Mouse (Mus musculus) cerebellum, adult 11-12 months (tissue): Measurements from ENCODE around the gene Ehd4.

Experiments
- DNase-seq: peaks from one replicate; pipeline ENCODE4 v3.0.0; 2022

Ehd4 gene

DNA sequence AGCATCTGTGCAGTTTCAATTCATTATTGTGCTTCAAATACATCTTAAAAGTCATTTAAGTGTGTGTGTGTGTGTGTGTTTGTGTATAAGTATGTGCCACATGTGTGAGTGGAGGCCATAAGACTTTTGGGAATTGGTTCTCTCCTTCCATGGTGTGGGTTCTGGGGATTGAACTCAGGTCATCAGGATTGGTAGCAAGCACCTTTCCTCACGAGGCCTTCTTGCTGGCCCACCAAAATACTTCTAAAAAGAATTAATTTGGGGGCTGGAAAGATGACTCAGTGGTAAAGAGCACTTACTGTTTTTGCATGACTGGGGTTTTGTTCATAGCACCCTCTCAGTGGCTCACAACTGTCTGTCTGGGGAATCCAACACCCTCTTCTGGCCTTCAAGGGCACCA is 12.7 kb downstream of the Ehd4 start:
- no peak for DNase-seq

- DNase-seq: no peak
Measured at GRCm38 (mm10) chr2:120140326-120140725, 14.1 kb downstream of the Ehd4 start.

- DNase-seq: no peak
Measured at GRCm38 (mm10) chr2:120139091-120139490, 15.3 kb downstream of the Ehd4 start.

DNA sequence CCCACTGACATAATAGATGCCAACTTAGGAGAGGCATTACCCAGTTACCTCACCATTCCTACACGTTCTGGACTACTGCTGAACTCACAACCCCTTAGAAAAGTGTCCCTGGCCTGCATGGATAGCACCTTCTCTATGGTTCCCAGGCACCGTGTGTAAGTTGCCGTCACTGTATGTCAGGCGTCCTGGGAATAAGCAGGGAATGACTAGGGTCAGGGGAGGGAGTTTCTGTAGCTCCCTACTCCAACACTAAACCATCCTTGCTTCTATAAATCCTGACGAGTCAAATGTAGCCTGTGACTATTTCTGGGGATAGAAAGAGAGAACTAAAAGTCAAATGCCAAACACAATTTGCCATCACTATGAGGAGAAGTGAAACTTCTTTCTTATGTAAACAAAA is 17.1 kb downstream of the Ehd4 start:
- no peak for DNase-seq

- DNase-seq: no peak
Measured at GRCm38 (mm10) chr2:120134453-120135075, 19.8 kb downstream of the Ehd4 start.

DNA sequence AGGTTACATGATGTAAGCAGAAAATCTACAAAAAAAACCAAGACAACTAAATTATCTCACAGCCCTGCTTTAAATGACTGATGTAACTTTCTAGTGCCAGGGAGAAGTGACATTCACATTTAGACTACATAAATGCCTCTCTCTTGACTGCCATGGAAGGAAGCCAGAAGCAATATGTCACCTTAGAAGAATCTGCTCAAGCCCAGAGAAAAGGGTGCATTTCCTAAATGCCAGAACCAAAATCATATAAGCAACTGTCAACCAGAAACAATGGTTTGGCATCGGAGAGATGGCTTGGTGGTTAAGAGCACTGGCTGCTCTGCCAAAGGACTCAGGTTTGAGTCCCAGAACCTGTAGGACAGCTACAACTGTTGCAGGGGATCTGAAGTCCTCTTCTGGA is 22.5 kb downstream of the Ehd4 start:
- no peak for DNase-seq

- DNase-seq: no peak
Measured at GRCm38 (mm10) chr2:120129252-120129908, 25.0 kb downstream of the Ehd4 start.

- DNase-seq: no peak
Measured at GRCm38 (mm10) chr2:120128611-120129051, 25.8 kb downstream of the Ehd4 start.

DNA sequence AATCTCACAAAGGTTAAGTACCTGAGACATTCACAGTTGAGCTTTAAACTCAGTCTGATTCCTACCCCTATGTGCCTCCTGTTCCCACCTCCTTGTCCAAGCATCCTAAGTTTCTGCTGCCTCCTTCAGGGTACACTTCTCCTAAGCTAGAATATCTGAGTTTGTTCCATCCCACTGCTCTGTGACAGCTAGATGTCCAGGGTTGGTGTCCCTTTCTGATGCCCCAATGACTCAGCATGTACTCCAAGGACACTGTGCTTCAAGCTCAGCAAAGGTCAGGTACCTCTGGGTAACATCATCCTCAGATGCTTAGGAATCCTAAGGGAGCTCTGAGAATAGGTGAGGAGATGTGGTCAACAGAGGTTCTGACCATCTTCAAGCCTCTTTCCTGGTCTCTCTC is 26.4 kb downstream of the Ehd4 start:
- no peak for DNase-seq

DNA sequence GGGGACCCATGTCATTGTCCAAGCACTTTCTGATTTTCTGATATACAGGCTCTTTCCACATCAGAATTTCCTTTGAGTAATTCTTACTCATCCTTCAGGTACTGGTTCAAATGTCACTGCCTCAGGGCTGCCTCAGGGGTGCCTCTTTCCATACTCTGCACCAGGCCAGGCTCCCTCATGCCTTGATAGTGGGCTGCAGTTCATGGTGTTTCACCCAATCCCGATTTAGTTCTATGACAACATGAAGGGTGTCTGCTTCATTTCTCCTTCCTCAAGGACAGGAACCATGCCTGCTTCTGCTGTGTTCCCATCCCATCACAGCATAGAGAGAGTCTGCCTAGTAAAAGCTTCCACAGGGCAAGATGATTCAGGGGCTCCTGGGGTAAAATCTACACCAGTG is 27.5 kb downstream of the Ehd4 start:
- DNase-seq: no peak

- no peak for DNase-seq
Measured at GRCm38 (mm10) chr2:120126408-120126807, 28.0 kb downstream of the Ehd4 start.

GRCm38 (mm10) chr2:120125461-120125860 is 28.9 kb downstream of the Ehd4 start:
- DNase-seq: no peak

DNA sequence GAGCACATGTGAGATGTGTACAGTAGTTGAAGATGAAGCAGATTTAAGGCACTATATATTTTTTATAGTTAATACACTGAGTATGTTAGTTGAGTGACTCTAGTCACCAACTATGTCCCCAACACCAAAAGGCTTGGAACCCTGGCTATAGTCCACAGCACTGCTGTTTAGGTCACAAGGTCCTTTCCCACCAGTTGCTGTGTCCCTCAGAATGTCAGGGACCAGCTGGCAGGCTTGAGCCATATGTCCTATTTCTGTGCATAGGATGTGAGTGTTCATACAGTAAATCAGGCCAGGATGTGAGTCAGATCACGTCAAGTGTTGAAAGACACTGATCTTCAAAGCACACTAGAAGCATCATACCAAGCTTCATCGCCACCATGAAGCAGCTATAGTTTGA is 29.5 kb downstream of the Ehd4 start:
- DNase-seq: no peak

DNA sequence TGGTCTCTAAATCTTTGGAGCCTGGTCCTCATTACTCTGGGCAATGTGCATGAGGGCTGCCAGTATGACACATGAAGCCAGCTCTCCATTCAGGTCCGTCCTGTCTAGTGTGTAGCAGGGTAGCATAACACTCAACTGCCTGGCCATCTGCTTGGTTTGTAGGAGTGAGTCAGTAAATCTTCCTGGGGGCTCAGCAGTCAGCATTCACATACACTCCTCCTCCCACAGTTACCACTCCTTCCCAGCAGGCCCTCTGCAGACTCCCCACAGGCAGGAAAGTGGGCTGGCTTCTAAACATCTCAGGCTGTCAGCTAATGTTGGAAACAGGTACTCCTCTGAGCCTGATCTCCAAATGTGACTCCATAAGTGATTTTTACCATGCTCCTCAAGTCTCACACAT is 30.3 kb downstream of the Ehd4 start:
- peak; percentile 10 for DNase-seq

- DNase-seq: no peak
Measured at GRCm38 (mm10) chr2:120122983-120123382, 31.4 kb downstream of the Ehd4 start.

- no peak for DNase-seq
Measured at GRCm38 (mm10) chr2:120117346-120117745, 37.1 kb downstream of the Ehd4 start.

DNA sequence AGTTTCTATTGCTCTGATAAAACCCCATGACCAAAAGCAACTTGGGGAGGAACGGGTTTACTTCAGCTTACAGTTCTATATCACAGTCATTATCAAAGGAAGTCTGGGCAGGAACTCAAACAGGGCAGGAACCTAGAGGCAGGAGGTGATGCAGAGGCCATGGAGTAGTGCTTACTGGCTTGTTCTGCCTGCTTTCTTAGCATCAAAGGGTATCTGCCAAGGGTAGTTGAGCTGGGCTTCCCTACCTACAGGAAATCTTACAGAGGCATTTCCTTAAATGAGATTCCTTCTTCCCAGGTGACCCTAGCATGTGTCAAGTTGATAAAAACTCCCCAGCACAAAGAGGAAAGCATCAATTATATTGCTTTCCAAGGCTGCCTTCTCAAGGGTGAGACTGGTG is 38.0 kb downstream of the Ehd4 start:
- DNase-seq: no peak

DNA sequence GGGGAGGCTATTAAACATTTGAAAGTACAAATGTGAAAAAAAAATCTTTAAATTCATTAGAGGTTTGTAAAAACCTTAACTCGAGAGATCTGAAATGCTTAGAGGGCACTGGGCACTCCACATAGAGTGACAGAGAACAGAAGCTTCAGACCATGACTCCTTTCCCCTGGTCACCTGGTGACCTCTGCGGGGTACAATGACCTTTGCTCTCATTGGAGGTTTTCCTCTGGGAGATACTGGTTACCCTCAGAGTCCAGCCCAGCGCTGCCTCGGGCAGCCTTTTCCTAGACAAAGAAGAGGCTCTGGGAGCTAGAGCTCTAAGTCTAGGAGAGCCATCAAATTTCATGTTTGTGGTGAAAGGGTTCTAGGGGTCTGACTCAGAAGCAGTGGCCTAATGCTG is 39.4 kb downstream of the Ehd4 start:
- DNase-seq: no peak

DNA sequence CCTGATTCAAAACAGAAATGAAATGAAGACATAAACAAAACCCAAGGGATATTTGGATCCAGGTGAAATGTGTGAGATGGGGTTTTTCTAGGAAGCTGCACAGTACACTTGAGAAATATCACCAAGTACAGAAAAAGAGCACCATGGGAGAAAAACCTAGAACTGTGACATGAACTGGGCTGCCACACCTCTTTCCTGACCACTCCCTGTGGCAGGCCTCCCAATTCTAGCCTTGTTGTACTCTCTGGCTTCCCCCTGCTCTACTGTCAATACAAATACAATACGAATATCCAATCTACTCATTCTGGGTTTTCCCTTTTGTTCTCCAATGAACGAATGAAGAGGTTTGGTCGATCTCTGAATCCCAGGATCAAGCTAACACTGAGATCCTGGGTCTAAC is 40.4 kb downstream of the Ehd4 start:
- no peak for DNase-seq

- DNase-seq: no peak
Measured at GRCm38 (mm10) chr2:120113476-120113875, 40.9 kb downstream of the Ehd4 start.

DNA sequence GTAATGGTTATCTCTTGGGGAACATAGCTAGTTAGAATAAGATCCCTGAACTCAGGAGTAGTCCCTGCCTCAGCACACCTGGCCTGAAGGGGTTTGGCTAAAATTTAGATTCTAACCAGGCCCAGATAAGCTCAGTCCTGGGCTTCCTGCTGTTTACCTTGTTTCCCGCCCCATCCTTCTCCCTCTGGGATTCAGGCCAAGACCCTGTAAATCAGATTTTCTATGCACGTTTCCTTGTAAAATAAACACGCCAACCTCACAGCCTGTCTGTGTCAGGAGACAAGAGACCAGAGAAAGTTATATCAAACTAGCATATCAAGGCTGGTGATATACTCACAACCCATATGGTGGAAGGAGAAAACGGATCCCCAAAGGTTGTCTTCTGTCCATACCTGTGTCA is 42.8 kb downstream of the Ehd4 start:
- DNase-seq: no peak

GRCm38 (mm10) chr2:120111172-120111571 is 43.2 kb downstream of the Ehd4 start:
- no peak for DNase-seq

- DNase-seq: no peak
Measured at GRCm38 (mm10) chr2:120108077-120108476, 46.3 kb downstream of the Ehd4 start.

- no peak for DNase-seq
Measured at GRCm38 (mm10) chr2:120107446-120107845, 47.0 kb downstream of the Ehd4 start.

DNA sequence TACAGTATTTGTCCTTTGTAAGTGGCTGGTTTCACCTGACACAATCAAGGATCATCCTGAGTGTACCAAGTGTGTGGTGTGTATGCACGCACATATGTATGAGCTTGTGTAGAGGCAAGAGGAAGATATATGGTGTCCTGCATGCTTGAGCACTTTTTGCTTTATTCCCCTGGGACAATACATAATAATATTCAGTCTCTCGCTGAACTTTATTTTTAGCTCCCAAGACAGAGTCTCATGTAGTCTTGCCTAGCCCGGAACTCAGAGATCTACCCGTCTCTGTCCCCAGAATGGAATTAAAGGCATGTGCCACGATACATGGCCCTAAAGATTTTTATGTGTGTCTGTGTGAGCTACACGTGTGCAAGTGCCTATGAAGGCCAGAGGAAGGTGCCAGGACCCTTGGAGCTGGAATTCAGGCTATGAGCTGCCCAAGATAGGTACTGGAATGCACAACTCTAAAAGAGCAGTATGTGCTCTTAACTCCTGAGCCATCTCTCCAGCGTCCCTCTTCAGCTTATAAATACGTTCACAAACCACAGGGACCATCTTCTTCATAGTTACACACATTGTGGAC is 47.9 kb downstream of the Ehd4 start:
- DNase-seq: no peak
